Mouse (Mus musculus): ENCODE data around the gene Dennd2a. TPM values are rescaled to one million over a fixed set of nuclear protein-coding genes. Genes with fewer than 3 reads are reported as not detected.

Dennd2a gene
- polyA plus RNA-seq, 1 experiment from 2014 or later = 33.1 TPM

- TF ChIP-seq CTCF (IDR thresholded peaks at IDR 0.05; ENCODE audit: low read depth) = no peak
- H3K4me2 ChIP-seq = no peak overlapping the region
- no peaks in the 10 kb centered on the region for H3K9me3 ChIP-seq (ENCODE audit: low read depth, low read length)
- no peak for DNase-seq
- H3K4me1 ChIP-seq (ENCODE audit: insufficient read depth) = peaks cover 5% of the 10 kb centered on the region
- H3K9ac ChIP-seq = no peak overlapping the region
- no peak for ATAC-seq (ENCODE audit: insufficient read depth)
- H3K27me3 ChIP-seq (ENCODE audit: insufficient read depth, low read length) = no peaks in the 10 kb centered on the region
- H3K36me3 ChIP-seq (ENCODE audit: insufficient read depth) = no peaks in the 10 kb centered on the region
- no peak overlapping the region for H3K4me3 ChIP-seq (ENCODE audit: low read depth, low read length)
- H3K27ac ChIP-seq (ENCODE audit: low read depth) = no peak overlapping the region
Observed at GRCm38 (mm10) chr6:39534944-39535343, 22.7 kb downstream of the Dennd2a start.

DNA sequence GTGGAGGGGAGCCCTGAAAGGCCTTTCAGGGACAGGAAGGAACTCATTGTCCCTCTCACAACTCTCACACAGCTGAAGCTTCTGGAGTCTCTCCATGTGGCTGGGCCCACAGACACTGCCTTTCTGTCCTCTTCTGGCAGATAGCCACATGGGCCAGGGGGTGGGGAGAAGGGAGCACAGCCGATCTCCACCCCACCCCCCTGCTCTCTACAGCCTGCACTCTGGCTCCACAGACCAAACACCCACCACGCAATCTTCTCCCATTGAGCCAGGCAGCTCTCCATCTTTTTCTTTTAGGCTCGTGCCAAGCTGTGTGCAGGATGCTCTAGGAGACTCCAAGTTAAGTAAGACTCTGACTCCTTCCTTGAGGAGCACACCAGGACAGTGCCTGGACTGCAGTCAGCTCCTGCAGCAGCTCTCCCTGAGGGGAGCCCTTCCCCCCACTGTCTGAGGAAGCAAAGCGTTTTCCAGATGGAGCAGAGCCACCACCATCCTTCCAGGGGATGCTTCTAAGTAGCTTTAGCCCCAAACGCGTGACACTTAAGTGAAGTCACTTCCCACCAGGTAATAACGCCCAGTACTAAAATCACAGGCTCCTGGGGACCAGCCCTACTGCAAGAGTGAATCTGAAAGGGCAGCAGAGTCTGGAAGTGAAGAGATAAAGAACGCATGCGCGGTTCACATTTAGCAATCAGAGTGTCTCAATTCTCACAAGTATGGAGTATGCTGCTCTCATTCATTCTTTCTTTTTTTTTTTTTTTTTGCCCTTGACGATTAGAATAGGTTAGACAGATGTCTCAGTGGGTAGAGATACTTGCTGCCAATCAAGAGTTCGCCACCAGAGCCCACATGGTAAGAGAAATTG is 28.8 kb downstream of the Dennd2a start:
- DNase-seq = peak; percentile 81
- Histone ChIP-seq H3K4me2 (peak overlapping the region; percentile 27), H3K9me3 (ENCODE audit: low read depth, low read length) (no peaks in the 10 kb centered on the region), H3K9ac (no peak overlapping the region), H3K4me3 (ENCODE audit: low read depth, low read length) (no peak overlapping the region), H3K27ac (ENCODE audit: low read depth) (peak overlapping the region; percentile 74), H3K4me1 (ENCODE audit: insufficient read depth) (peaks cover 12% of the 10 kb centered on the region), H3K36me3 (ENCODE audit: insufficient read depth) (no peaks in the 10 kb centered on the region), H3K27me3 (ENCODE audit: insufficient read depth, low read length) (no peaks in the 10 kb centered on the region)
- WGBS = 27% methylated on average over 12 of the region's 12 CpGs
- ATAC-seq (ENCODE audit: insufficient read depth) = peak; percentile 95
- TF ChIP-seq CTCF (IDR thresholded peaks at IDR 0.05; ENCODE audit: low read depth) = no peak

DNA sequence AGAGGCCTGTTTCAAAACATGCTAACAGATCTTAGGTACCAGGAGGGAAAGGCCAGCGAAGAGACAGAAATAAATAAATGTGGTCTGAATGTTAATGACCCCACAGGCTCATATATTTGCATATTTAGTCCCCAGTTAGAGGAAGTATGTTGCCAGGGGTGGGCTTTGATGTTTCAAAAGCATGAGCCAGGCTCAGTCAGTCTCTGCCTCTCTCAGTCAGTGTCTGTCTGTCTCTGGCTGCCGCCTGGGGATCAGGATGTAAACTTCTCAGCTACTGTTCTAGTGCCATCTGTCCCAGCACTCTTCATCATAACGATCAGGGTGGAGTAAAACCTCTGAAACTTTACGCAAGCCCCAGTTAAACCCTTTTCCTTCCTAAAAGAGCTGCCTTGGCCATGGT is 29.9 kb downstream of the Dennd2a start:
- 61% methylated on average over 4 of the region's 4 CpGs for WGBS
- Histone ChIP-seq H3K27ac (ENCODE audit: low read depth) (0 out of 2 replicates have a peak overlapping the region, but pooled peaks have one; percentile 74), H3K27me3 (ENCODE audit: insufficient read depth, low read length) (no peaks in the 10 kb centered on the region), H3K9ac (no peak overlapping the region), H3K36me3 (ENCODE audit: insufficient read depth) (peaks cover 8% of the 10 kb centered on the region), H3K9me3 (ENCODE audit: low read depth, low read length) (no peaks in the 10 kb centered on the region), H3K4me2 (no peak overlapping the region), H3K4me3 (ENCODE audit: low read depth, low read length) (no peak overlapping the region), H3K4me1 (ENCODE audit: insufficient read depth) (peaks cover 12% of the 10 kb centered on the region)
- DNase-seq = no peak
- no peak for TF ChIP-seq CTCF (IDR thresholded peaks at IDR 0.05; ENCODE audit: low read depth)
- no peak for ATAC-seq (ENCODE audit: insufficient read depth)

GRCm38 (mm10) chr6:39527337-39527784 is 30.3 kb downstream of the Dennd2a start:
- Histone ChIP-seq H3K9me3 (ENCODE audit: low read depth, low read length) (no peaks in the 10 kb centered on the region), H3K4me1 (ENCODE audit: insufficient read depth) (peaks cover 12% of the 10 kb centered on the region), H3K4me2 (no peak overlapping the region), H3K36me3 (ENCODE audit: insufficient read depth) (peaks cover 13% of the 10 kb centered on the region), H3K4me3 (ENCODE audit: low read depth, low read length) (no peak overlapping the region), H3K27me3 (ENCODE audit: insufficient read depth, low read length) (no peaks in the 10 kb centered on the region), H3K9ac (no peak overlapping the region), H3K27ac (ENCODE audit: low read depth) (no peak overlapping the region)
- WGBS = 78% methylated on average over 7 of the region's 7 CpGs
- no peak for DNase-seq
- no peak for TF ChIP-seq CTCF (IDR thresholded peaks at IDR 0.05; ENCODE audit: low read depth)
- ATAC-seq (ENCODE audit: insufficient read depth) = no peak

DNA sequence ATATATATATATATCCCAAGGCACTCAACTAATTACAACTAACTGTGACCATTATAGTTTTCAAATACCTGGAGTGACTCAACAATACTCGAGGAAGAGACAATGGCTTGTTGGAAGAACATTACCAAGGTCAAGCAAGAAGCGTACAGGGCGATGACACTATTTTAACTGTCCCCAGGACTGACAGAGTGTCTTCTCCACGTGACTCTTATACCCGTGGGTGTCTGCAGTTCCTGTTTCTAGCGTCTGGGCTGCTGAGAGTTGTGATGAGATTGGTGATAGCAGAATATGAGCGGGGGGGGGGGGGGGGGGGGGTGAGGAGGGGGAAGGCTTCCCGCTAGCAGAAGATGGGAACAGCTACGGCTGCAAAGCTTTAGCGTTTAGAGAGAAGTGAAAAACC is 30.9 kb downstream of the Dennd2a start:
- DNase-seq (no peak), ATAC-seq (ENCODE audit: insufficient read depth) (no peak)
- Histone ChIP-seq H3K27ac (ENCODE audit: low read depth) (no peak overlapping the region), H3K9me3 (ENCODE audit: low read depth, low read length) (no peaks in the 10 kb centered on the region), H3K27me3 (ENCODE audit: insufficient read depth, low read length) (no peaks in the 10 kb centered on the region), H3K9ac (no peak overlapping the region), H3K4me3 (ENCODE audit: low read depth, low read length) (no peak overlapping the region), H3K4me2 (no peak overlapping the region), H3K4me1 (ENCODE audit: insufficient read depth) (peaks cover 12% of the 10 kb centered on the region), H3K36me3 (ENCODE audit: insufficient read depth) (peaks cover 18% of the 10 kb centered on the region)
- WGBS = 64% methylated on average over 9 of the region's 10 CpGs
- no peak for TF ChIP-seq CTCF (IDR thresholded peaks at IDR 0.05; ENCODE audit: low read depth)

DNA sequence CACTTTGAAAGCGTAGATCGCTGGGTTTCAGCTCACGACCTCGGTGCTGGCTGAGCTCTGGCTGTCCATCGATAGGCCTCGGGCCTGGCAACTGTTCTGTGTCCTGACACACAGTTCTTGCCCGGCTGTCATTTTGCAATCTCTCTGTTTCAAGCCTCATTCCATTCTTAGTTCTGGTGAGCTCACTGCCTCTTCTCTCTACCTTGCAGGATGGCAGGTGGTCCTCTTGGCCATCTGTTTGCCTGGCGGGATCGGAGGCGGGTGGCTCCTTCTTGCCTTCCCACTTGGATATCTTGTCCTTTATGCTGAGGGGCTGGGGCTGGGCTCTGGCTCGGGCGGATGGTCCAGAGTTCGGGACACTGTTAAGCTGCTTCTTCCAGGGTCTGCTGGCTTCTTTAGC is 34.5 kb downstream of the Dennd2a start:
- ATAC-seq (ENCODE audit: insufficient read depth) (no peak), DNase-seq (no peak)
- 91% methylated on average over 13 of the region's 13 CpGs for WGBS
- H3K4me1 ChIP-seq (ENCODE audit: insufficient read depth) = peaks cover under 1% of the 10 kb centered on the region; the same call in 1 of the 2 replicates
- H3K36me3 ChIP-seq (ENCODE audit: insufficient read depth) = peaks cover 41% of the 10 kb centered on the region
- H3K9ac ChIP-seq = no peak overlapping the region
- H3K9me3 ChIP-seq (ENCODE audit: low read depth, low read length) = peaks cover 8% of the 10 kb centered on the region; the same call in 1 of the 2 replicates
- no peaks in the 10 kb centered on the region for H3K27me3 ChIP-seq (ENCODE audit: insufficient read depth, low read length)
- no peak overlapping the region for H3K4me2 ChIP-seq
- TF ChIP-seq CTCF (IDR thresholded peaks at IDR 0.05; ENCODE audit: low read depth) = no peak
- 0 out of 2 replicates have a peak overlapping the region, but pooled peaks have one; percentile 65 for H3K27ac ChIP-seq (ENCODE audit: low read depth)
- H3K4me3 ChIP-seq (ENCODE audit: low read depth, low read length) = no peak overlapping the region

DNA sequence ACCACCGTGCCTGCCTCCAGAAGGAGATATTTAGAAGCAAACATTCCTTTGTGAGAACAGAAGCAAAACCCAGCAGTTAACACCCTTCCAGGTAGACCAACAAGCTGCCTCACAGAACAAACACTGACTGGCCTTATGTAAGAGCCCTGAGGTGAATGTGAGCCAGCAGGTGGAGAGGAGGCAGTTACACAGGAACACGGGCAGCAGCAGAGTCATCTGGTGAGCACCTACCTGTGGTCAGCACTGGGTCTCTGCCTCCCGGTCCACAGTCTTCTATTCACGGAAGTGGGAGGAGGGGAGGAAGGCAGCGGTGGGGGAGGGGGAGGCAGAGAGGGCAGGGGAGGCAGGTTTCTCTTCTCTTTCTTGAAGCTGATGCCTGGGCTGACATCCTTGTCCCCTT is 35.2 kb downstream of the Dennd2a start:
- Histone ChIP-seq H3K4me1 (ENCODE audit: insufficient read depth) (no peaks in the 10 kb centered on the region), H3K4me2 (no peak overlapping the region), H3K4me3 (ENCODE audit: low read depth, low read length) (no peak overlapping the region), H3K9me3 (ENCODE audit: low read depth, low read length) (peaks cover 8% of the 10 kb centered on the region; the same call in 1 of the 2 replicates), H3K9ac (no peak overlapping the region), H3K27ac (ENCODE audit: low read depth) (peak overlapping the region; percentile 65), H3K36me3 (ENCODE audit: insufficient read depth) (peaks cover 45% of the 10 kb centered on the region), H3K27me3 (ENCODE audit: insufficient read depth, low read length) (no peaks in the 10 kb centered on the region)
- peak; percentile 65 for ATAC-seq (ENCODE audit: insufficient read depth)
- 70% methylated on average over 5 of the region's 5 CpGs for WGBS
- peak; percentile 46 for DNase-seq
- TF ChIP-seq CTCF (IDR thresholded peaks at IDR 0.05; ENCODE audit: low read depth) = 0 out of 2 replicates have a peak, but pooled peaks have one; percentile 9

Measured in lung, embryonic 14.5 days (tissue).